8 mouse cellular contexts compared by ENCODE assay signal in the genomic region with DNA sequence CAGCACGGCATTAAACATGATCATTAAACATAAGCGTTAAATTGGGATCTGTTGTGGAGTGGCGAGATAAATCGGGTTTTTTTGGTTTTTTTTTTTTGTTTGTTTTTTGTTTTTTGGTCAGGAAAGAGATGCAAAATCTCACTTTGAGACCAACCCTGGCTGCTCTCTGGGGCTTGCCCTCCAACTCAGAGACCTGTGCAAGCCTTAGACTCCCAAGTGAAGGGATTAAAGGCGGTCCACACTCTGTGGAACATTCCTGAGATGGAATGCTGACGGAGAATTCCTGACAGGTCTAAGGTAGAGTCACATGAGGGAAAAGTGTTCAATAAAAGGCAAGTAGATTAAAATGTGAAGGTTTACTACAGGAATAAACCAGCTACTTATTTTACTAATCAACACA. TPM values are rescaled to one million over a fixed set of nuclear protein-coding genes. Genes with fewer than 3 reads are reported as not detected.
DNase-seq lines count a peak whose midpoint lies in the region; ATAC-seq and TF ChIP-seq lines count a peak whose summit lies in the region.

No protein-coding gene starts in this region.

- H3K9ac ChIP-seq in lung, embryonic 14.5 days = peak overlapping the region; percentile 90
- H3K9ac ChIP-seq in neural tube, embryonic 12.5 days = peak overlapping the region; percentile 88

- no peaks in the 10 kb centered on the region for H3K9me3 ChIP-seq in lung, embryonic 14.5 days (ENCODE audit: low read depth, low read length)
- H3K9me3 ChIP-seq in forebrain, embryonic 10.5 days = no peaks in the 10 kb centered on the region
- H3K9me3 ChIP-seq in neural tube, embryonic 12.5 days = no peaks in the 10 kb centered on the region

- no peak for DNase-seq in lung, embryonic 14.5 days
- no peak for DNase-seq in lung, postnatal 25 days (ENCODE audit: low spot score)
- peak; percentile 25 for DNase-seq in forebrain, embryonic 10.5 days (ENCODE audit: extremely low spot score, low spot score)
- peak; percentile 34 for DNase-seq in kidney, postnatal 10 days
- DNase-seq in adrenal gland, postnatal 14 days = no peak
- DNase-seq in spleen, postnatal 14 days (ENCODE audit: low spot score in 2 of 2) = no peak
- DNase-seq in adipocyte (ENCODE audit: low spot score) = no peak

- TF ChIP-seq CTCF in lung, embryonic 14.5 days (IDR thresholded peaks at IDR 0.05; ENCODE audit: low read depth) = no peak

- peak overlapping the region; percentile 89 for H3K4me3 ChIP-seq in lung, embryonic 14.5 days (ENCODE audit: low read depth, low read length)
- peak overlapping the region; percentile 93 for H3K4me3 ChIP-seq in forebrain, embryonic 10.5 days
- peak overlapping the region; percentile 86 for H3K4me3 ChIP-seq in neural tube, embryonic 12.5 days

- H3K27me3 ChIP-seq in lung, embryonic 14.5 days (ENCODE audit: insufficient read depth, low read length) = no peaks in the 10 kb centered on the region
- H3K27me3 ChIP-seq in forebrain, embryonic 10.5 days (ENCODE audit: poor library complexity, severe bottlenecking) = no peaks in the 10 kb centered on the region
- no peaks in the 10 kb centered on the region for H3K27me3 ChIP-seq in neural tube, embryonic 12.5 days (replicated peaks)

- 0 out of 2 replicates have a peak, but pooled peaks cover 6% of the 10 kb centered on the region for H3K4me1 ChIP-seq in lung, embryonic 14.5 days (ENCODE audit: insufficient read depth)
- H3K4me1 ChIP-seq in forebrain, embryonic 10.5 days = peaks cover 27% of the 10 kb centered on the region
- peaks cover 11% of the 10 kb centered on the region for H3K4me1 ChIP-seq in neural tube, embryonic 12.5 days

- peak overlapping the region; percentile 60; the same call in 1 of the 2 replicates for H3K27ac ChIP-seq in lung, embryonic 14.5 days (ENCODE audit: low read depth)
- peak overlapping the region; percentile 94 for H3K27ac ChIP-seq in forebrain, embryonic 10.5 days
- no peak overlapping the region for H3K27ac ChIP-seq in neural tube, embryonic 12.5 days

- ATAC-seq in lung, embryonic 14.5 days (ENCODE audit: insufficient read depth) = no peak
- ATAC-seq in neural tube, embryonic 12.5 days (ENCODE audit: low FRiP score, low read depth) = no peak

- 4% methylated on average over 6 of the region's 6 CpGs for WGBS in lung, embryonic 14.5 days
- 3% methylated on average over 6 of the region's 6 CpGs for WGBS in forebrain, embryonic 10.5 days
- 8% methylated on average over 6 of the region's 6 CpGs for WGBS in neural tube, embryonic 12.5 days

- no peaks in the 10 kb centered on the region for H3K36me3 ChIP-seq in lung, embryonic 14.5 days (ENCODE audit: insufficient read depth)
- peaks cover 11% of the 10 kb centered on the region for H3K36me3 ChIP-seq in forebrain, embryonic 10.5 days (replicated peaks)
- H3K36me3 ChIP-seq in neural tube, embryonic 12.5 days = no peaks in the 10 kb centered on the region

- H3K4me2 ChIP-seq in lung, embryonic 14.5 days = peak overlapping the region; percentile 56
- peak overlapping the region; percentile 68 for H3K4me2 ChIP-seq in neural tube, embryonic 12.5 days (replicated peaks)

RNA-seq across cellular contexts. Expression of gene Slc25a36, which starts 0.5 kb away (rescaled TPM):
- 97.0 and 102 TPM in 2 replicates for polyA plus RNA-seq in lung, embryonic 14.5 days (2014; fragmentation: Nextera tagmentation; extraction: Ambion mirVana)
- 60.4 and 61.8 TPM in 2 replicates for polyA plus RNA-seq in forebrain, embryonic 10.5 days (2016; fragmentation: Nextera tagmentation; extraction: Ambion mirVana)
- polyA plus RNA-seq in neural tube, embryonic 12.5 days (2016; fragmentation: Nextera tagmentation; extraction: Ambion mirVana) = 76.2 and 79.4 TPM in 2 replicates
- 75.4 and 82.8 TPM in 2 replicates for total RNA-seq in adrenal gland, postnatal 14 days (2021)

Comparison
In these comparisons a context has a peak if more than half of its experiments do, and no peak if none do; other contexts are left out.
1. DNase-seq: peak in forebrain, embryonic 10.5 days (single experiment) and kidney, postnatal 10 days (single experiment); none in lung, embryonic 14.5 days (single experiment), lung, postnatal 25 days (single experiment), adrenal gland, postnatal 14 days (single experiment), spleen, postnatal 14 days (0 of 2) and adipocyte (single experiment).
2. Peak in every context shown above with its lines, with median percentiles within 50 percentile points of each other: H3K4me3 ChIP-seq.